Mouse (Mus musculus) forebrain, embryonic 16.5 days (tissue): ENCODE measurements around the gene Olfr243. TPM values are rescaled to one million over a fixed set of nuclear protein-coding genes. Genes with fewer than 3 reads are reported as not detected.
"Not testable (repeated sequence)": the region's sequence is repeated elsewhere in the genome, so short reads cannot be mapped to it uniquely, and the experiment has no call there.

Source experiments
- ATAC-seq: fragments of 200-750 bp; cut with Nextera tagmentation; 2 replicates; pipeline ENCODE4 v1.8.0; 2017; ENCODE audit warnings: mild to moderate bottlenecking, moderate library complexity
- H3K27ac ChIP-seq: fragments of 300-500 bp; sonication (generic); 2 replicates; pipeline ENCODE4 v1.5.1; 2014; ENCODE audit warnings: low read length, control low read depth
- H3K27me3 ChIP-seq: fragments of 300-500 bp; sonication (generic); replicated peaks from 2 replicates; pipeline ENCODE4 v1.6.1; 2014; ENCODE audit warnings: low read length; ENCODE audit not compliant: control insufficient read depth, insufficient read depth
- H3K36me3 ChIP-seq: fragments of 300-500 bp; sonication (generic); 2 replicates; pipeline ENCODE4 v1.6.1; 2014; ENCODE audit not compliant: control insufficient read depth, insufficient read depth
- H3K4me1 ChIP-seq: fragments of 300-500 bp; sonication (generic); replicated peaks from 2 replicates; pipeline ENCODE4 v1.6.1; 2014; ENCODE audit warnings: low read length; ENCODE audit not compliant: control insufficient read depth, insufficient read depth
- H3K4me2 ChIP-seq: fragments of 300-500 bp; sonication (generic); 2 replicates; pipeline ENCODE4 v1.6.1; 2014; ENCODE audit warnings: mild to moderate bottlenecking, low read length, control low read depth
- H3K4me3 ChIP-seq: fragments of 300-500 bp; sonication (generic); replicated peaks from 2 replicates; pipeline ENCODE4 v1.5.1; 2014; ENCODE audit warnings: mild to moderate bottlenecking, low read length, control low read depth
- H3K9ac ChIP-seq: fragments of 300-500 bp; sonication (generic); replicated peaks from 2 replicates; pipeline ENCODE4 v1.6.1; 2014; ENCODE audit warnings: low read depth, low read length, control low read depth
- H3K9me3 ChIP-seq: fragments of 300-500 bp; sonication (generic); 2 replicates; pipeline ENCODE4 v1.6.1; 2016; ENCODE audit warnings: low read length; ENCODE audit not compliant: control insufficient read depth
- WGBS: fragments of 180-500 bp; shearing (Covaris S2); extraction: QIAGEN DNeasy Blood & Tissue Kit; methylation state at CpG from one replicate; pipeline ENCODE4 v1.1.7; 2014; 5-methylcytosine and 5-hydroxymethylcytosine counted together
- polyA plus RNA-seq: library from polyadenylated mRNA; unstranded; fragments of >200 nt; fragmentation: Nextera tagmentation; extraction: Ambion mirVana; gene quantifications from 2 replicates; pipeline ENCODE4 v1.2.1, GENCODE M21; 2015

Gene Olfr243
- polyA plus RNA-seq, 1 experiment from 2014 or later, result not detected

DNA sequence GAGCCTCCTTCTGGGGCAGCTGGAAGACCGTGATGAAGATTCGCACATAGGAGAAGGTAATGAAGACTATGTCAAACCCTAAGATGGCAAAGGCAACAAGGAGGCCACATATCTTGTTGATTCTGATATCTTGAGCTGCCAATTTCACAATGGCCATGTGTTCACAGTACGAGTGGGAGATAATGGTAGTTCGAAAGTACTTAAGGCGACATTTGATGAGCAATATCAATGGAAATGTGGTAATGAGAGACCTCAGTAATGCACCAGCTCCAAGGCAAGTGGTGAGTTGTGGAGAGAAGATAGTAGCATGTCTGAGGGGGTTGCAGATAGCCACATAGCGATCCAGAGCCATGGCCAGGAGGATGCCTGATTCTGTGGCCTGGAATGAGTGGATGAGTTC lies 53.2 kb downstream of the Olfr243 start:
- not testable (repeated sequence) for H3K27me3 ChIP-seq, H3K4me3 ChIP-seq, H3K27ac ChIP-seq, H3K4me1 ChIP-seq, H3K9ac ChIP-seq, H3K4me2 ChIP-seq, ATAC-seq, H3K9me3 ChIP-seq, H3K36me3 ChIP-seq
- WGBS, result 93% methylated on average over 6 of the region's 6 CpGs

Other genes starting within 250 kb of the Olfr243 start
- not detected in 2 replicates for gene Olfr608, start 244.8 kb upstream of the Olfr243 start, polyA plus RNA-seq
- not detected in 2 replicates for gene Olfr609, start 216.6 kb upstream of the Olfr243 start, polyA plus RNA-seq
- not detected in 2 replicates for gene Olfr610, start 202.5 kb upstream of the Olfr243 start, polyA plus RNA-seq
- not detected in 2 replicates for gene Olfr611, start 193.8 kb upstream of the Olfr243 start, polyA plus RNA-seq
- not detected in 2 replicates for gene Olfr612, start 172.0 kb upstream of the Olfr243 start, polyA plus RNA-seq
- gene Olfr613, start 166.6 kb upstream of the Olfr243 start, polyA plus RNA-seq, result not detected in 2 replicates
- not detected in 2 replicates for gene Olfr615, start 158.6 kb upstream of the Olfr243 start, polyA plus RNA-seq
- not detected in 2 replicates for gene Olfr616, start 145.5 kb upstream of the Olfr243 start, polyA plus RNA-seq
- not detected in 2 replicates for gene Olfr617, start 141.6 kb upstream of the Olfr243 start, polyA plus RNA-seq
- not detected in 2 replicates for gene Olfr618, start 124.6 kb upstream of the Olfr243 start, polyA plus RNA-seq
- not detected in 2 replicates for gene Olfr619, start 114.1 kb upstream of the Olfr243 start, polyA plus RNA-seq
- not detected in 2 replicates for gene Olfr620, start 102.1 kb upstream of the Olfr243 start, polyA plus RNA-seq
- gene Olfr622, start 72.0 kb upstream of the Olfr243 start, polyA plus RNA-seq, result not detected in 2 replicates
- not detected in 2 replicates for gene Olfr623, start 51.0 kb upstream of the Olfr243 start, polyA plus RNA-seq
- not detected in 2 replicates for gene Olfr624, start 43.5 kb upstream of the Olfr243 start, polyA plus RNA-seq
- not detected in 2 replicates for gene Olfr625-ps1, start 32.0 kb upstream of the Olfr243 start, polyA plus RNA-seq
- gene Olfr628, start 15.7 kb downstream of the Olfr243 start, polyA plus RNA-seq, result not detected in 2 replicates
- gene Olfr629, start 30.3 kb downstream of the Olfr243 start, polyA plus RNA-seq, result not detected in 2 replicates
- not detected in 2 replicates for gene Olfr630, start 42.7 kb downstream of the Olfr243 start, polyA plus RNA-seq
- not detected in 2 replicates for gene Olfr69, start 56.9 kb downstream of the Olfr243 start, polyA plus RNA-seq
- gene Olfr68, start 65.0 kb downstream of the Olfr243 start, polyA plus RNA-seq, result not detected in 2 replicates
- gene Olfr67, start 77.2 kb downstream of the Olfr243 start, polyA plus RNA-seq, result not detected in 2 replicates
- 1,171 and 1,472 TPM in 2 replicates for gene Hbb-bt, start 99.3 kb downstream of the Olfr243 start, polyA plus RNA-seq
- 3,869 and 4,747 TPM in 2 replicates for gene Hbb-bs, start 113.4 kb downstream of the Olfr243 start, polyA plus RNA-seq
- not detected in 2 replicates for gene Hbb-bh2, start 125.8 kb downstream of the Olfr243 start, polyA plus RNA-seq
- 0.43 TPM in 1 of 2 replicates, not detected in the other for gene Hbb-bh1, start 128.5 kb downstream of the Olfr243 start, polyA plus RNA-seq
- 24.4 and 25.7 TPM in 2 replicates for gene Hbb-y, start 138.5 kb downstream of the Olfr243 start, polyA plus RNA-seq
- not detected in 2 replicates for gene Olfr66, start 171.6 kb downstream of the Olfr243 start, polyA plus RNA-seq
- not detected in 2 replicates for gene Olfr64, start 179.8 kb downstream of the Olfr243 start, polyA plus RNA-seq
- gene Olfr65, start 188.8 kb downstream of the Olfr243 start, polyA plus RNA-seq, result not detected in 2 replicates
- not detected in 2 replicates for gene Olfr631, start 214.2 kb downstream of the Olfr243 start, polyA plus RNA-seq
- gene Olfr632, start 219.7 kb downstream of the Olfr243 start, polyA plus RNA-seq, result not detected in 2 replicates
- gene Olfr633, start 229.8 kb downstream of the Olfr243 start, polyA plus RNA-seq, result not detected in 2 replicates